ENCODE assay signal across 8 mouse cellular contexts in the genomic region with DNA sequence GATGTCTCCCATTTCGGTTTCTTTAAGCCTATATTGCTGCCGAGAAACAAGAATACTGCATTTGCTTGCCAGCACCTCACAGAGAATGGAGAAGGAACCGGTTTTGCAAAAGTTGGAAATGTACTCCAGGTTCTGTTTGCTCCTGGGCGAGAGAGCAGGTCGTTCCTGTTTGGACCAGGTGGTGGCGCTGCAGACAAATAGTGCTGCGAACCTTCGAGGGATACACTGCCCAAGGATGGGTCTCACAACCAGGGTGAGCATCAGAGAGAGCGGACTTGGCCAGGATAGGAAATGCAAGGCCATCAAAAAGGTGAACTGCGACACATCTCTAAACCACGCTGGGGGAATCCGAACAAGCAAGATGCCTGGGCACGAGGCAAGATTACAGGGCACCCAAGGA. TPM values are rescaled to one million over a fixed set of nuclear protein-coding genes. Genes with fewer than 3 reads are reported as not detected.
DNase-seq lines count a peak whose midpoint lies in the region; ATAC-seq and TF ChIP-seq lines count a peak whose summit lies in the region.

No protein-coding gene starts in this region.

- H3K4me1 ChIP-seq in heart, adult 2 months (ENCODE audit: control insufficient read depth, insufficient read depth, low read length): 0 out of 2 replicates have a peak, but pooled peaks cover 1% of the 10 kb centered on the region
- H3K4me1 ChIP-seq in liver, embryonic 11.5 days (replicated peaks; ENCODE audit: control insufficient read depth, insufficient read depth, low read length): no peaks in the 10 kb centered on the region; the same call in 1 of the 2 replicates
- H3K4me1 ChIP-seq in olfactory bulb, adult 2 months (ENCODE audit: control insufficient read depth, insufficient read depth, low read length): peaks cover 6% of the 10 kb centered on the region
- H3K4me1 ChIP-seq in thymus, adult 2 months (replicated peaks; ENCODE audit: control insufficient read depth, insufficient read depth, low read length): peaks cover 5% of the 10 kb centered on the region

- no peak overlapping the region for H3K4me3 ChIP-seq in heart, adult 2 months
- no peak overlapping the region for H3K4me3 ChIP-seq in liver, embryonic 11.5 days (ENCODE audit: low read depth, low read length)
- no peak overlapping the region for H3K4me3 ChIP-seq in olfactory bulb, adult 2 months (ENCODE audit: insufficient read depth, low read depth, low read length)
- H3K4me3 ChIP-seq in thymus, adult 2 months (ENCODE audit: control insufficient read depth, insufficient read depth, low read length): no peak overlapping the region

- TF ChIP-seq EP300 in heart, adult 2 months (IDR thresholded peaks at IDR 0.05; ENCODE audit: insufficient read depth, low read depth, low read length): peak; percentile 57; the same call in 1 of the 2 replicates

- TF ChIP-seq POLR2A in heart, adult 2 months (IDR thresholded peaks at IDR 0.05; ENCODE audit: insufficient read depth, low read depth, low read length): no peak
- no peak for TF ChIP-seq POLR2A in olfactory bulb, adult 2 months (IDR thresholded peaks at IDR 0.05; ENCODE audit: insufficient read depth, low read depth, low read length)
- TF ChIP-seq POLR2A in thymus, adult 2 months (IDR thresholded peaks at IDR 0.05; ENCODE audit: control insufficient read depth, extremely low read depth, insufficient read depth, low read length, poor library complexity): no peak

- no peaks in the 10 kb centered on the region for H3K36me3 ChIP-seq in heart, adult 2 months (ENCODE audit: control insufficient read depth, insufficient read depth, low read length)
- H3K36me3 ChIP-seq in liver, embryonic 11.5 days (ENCODE audit: control insufficient read depth, insufficient read depth, low read length): no peaks in the 10 kb centered on the region
- no peaks in the 10 kb centered on the region for H3K36me3 ChIP-seq in thymus, adult 2 months (ENCODE audit: control insufficient read depth, insufficient read depth, low read length)

- no peak overlapping the region for H3K27ac ChIP-seq in heart, adult 2 months
- no peak overlapping the region for H3K27ac ChIP-seq in liver, embryonic 11.5 days (ENCODE audit: low read depth, low read length)
- no peak overlapping the region for H3K27ac ChIP-seq in olfactory bulb, adult 2 months (ENCODE audit: insufficient read depth, low read depth, low read length)
- H3K27ac ChIP-seq in thymus, adult 2 months (ENCODE audit: control insufficient read depth, insufficient read depth, low read length): no peak overlapping the region

- no peaks in the 10 kb centered on the region for H3K9me3 ChIP-seq in liver, embryonic 11.5 days (ENCODE audit: control insufficient read depth, low read length)

- H3K9ac ChIP-seq in heart, adult 2 months (ENCODE audit: low read depth, low read length): no peak overlapping the region
- H3K9ac ChIP-seq in liver, embryonic 11.5 days (ENCODE audit: low read depth, low read length): no peak overlapping the region

- peak; percentile 49; the same call in 1 of the 2 replicates for ATAC-seq in liver, embryonic 11.5 days (replicated peaks; ENCODE audit: low FRiP score)

- DNase-seq in B cell, adult 2 months: peak; percentile 72
- peak; percentile 72 for DNase-seq in adrenal gland, adult 18-20 months (ENCODE audit: low spot score in 2 of 2)
- DNase-seq in embryo, embryonic 11.5 days (ENCODE audit: low read depth, low spot score): peak; percentile 65
- peak; percentile 63 to 82 for DNase-seq in heart, adult 2 months
- peak; percentile 89 for DNase-seq in kidney, postnatal 10 days
- DNase-seq in liver, embryonic 11.5 days (ENCODE audit: low spot score): peak; percentile 64
- peak; percentile 81 for DNase-seq in thymus, adult 2 months

- no peak overlapping the region for H3K4me2 ChIP-seq in liver, embryonic 11.5 days

- TF ChIP-seq CTCF in heart, adult 2 months (IDR thresholded peaks at IDR 0.05): peak; percentile 95
- TF ChIP-seq CTCF in olfactory bulb, adult 2 months (IDR thresholded peaks at IDR 0.05; ENCODE audit: insufficient read depth, low read depth, low read length): peak; percentile 72; the same call in 1 of the 2 replicates
- TF ChIP-seq CTCF in thymus, adult 2 months (IDR thresholded peaks at IDR 0.05; ENCODE audit: borderline replicate concordance, control insufficient read depth, extremely low read depth, insufficient read depth, low read length, poor library complexity): peak; percentile 83

- H3K27me3 ChIP-seq in heart, adult 2 months (ENCODE audit: control insufficient read depth, insufficient read depth, low read length): no peaks in the 10 kb centered on the region
- H3K27me3 ChIP-seq in liver, embryonic 11.5 days (replicated peaks; ENCODE audit: control insufficient read depth, insufficient read depth, low read length): no peaks in the 10 kb centered on the region
- H3K27me3 ChIP-seq in thymus, adult 2 months (ENCODE audit: control insufficient read depth, insufficient read depth, low read length): no peaks in the 10 kb centered on the region

- WGBS in heart, adult 2 months: 11% methylated on average over 13 of the region's 13 CpGs
- WGBS in liver, embryonic 11.5 days: 13% methylated on average over 13 of the region's 13 CpGs
- WGBS in olfactory bulb, adult 2 months: 16% methylated on average over 13 of the region's 13 CpGs
- WGBS in thymus, adult 2 months: 23% methylated on average over 13 of the region's 13 CpGs

- H3K79me2 ChIP-seq in heart, adult 2 months (replicated peaks; ENCODE audit: control insufficient read depth, insufficient read depth, low read length): no peaks in the 10 kb centered on the region

- intact Hi-C loops in heart, adult 2 months (cut with DNase I): loop anchor here (1.0 kb wide), 2 partner anchors 297 to 316 kb away; no protein-coding TSS in a partner anchor

RNA-seq across cellular contexts. Expression of a gene that starts 54.0 kb away (rescaled TPM):
- 10 to 100 TPM; 46.4 to 46.6 TPM for total RNA-seq in adrenal gland, adult 18-20 months (2021)
- 10 to 100 TPM; 50.3 to 70.6 TPM for total RNA-seq in heart, adult 2 months (2021)
- polyA plus RNA-seq in heart, adult 2 months (2012; rRNA removed): 47.2 and 60.5 TPM in 2 replicates
- 29.8 and 30.6 TPM in 2 replicates for polyA plus RNA-seq in liver, embryonic 11.5 days (2014; fragmentation: Nextera tagmentation; extraction: Ambion mirVana)
- polyA plus RNA-seq in olfactory bulb, adult 2 months (2012; ENCODE audit: insufficient read depth, insufficient read length, low replicate concordance, missing spikeins): 287 TPM in 1 of 2 replicates, not detected in the other
- polyA plus RNA-seq in thymus, adult 2 months (2012; rRNA removed): 343 and 598 TPM in 2 replicates
